Mouse (Mus musculus): ENCODE results near the gene Sv2c. TPM values are rescaled to one million over a fixed set of nuclear protein-coding genes. Genes with fewer than 3 reads are reported as not detected.

Gene Sv2c
- polyA plus RNA-seq, 1 experiment from 2014 or later, result 58.0 TPM

- Histone ChIP-seq H3K4me3 (ENCODE audit: low read depth, low read length) (no peak overlapping the region), H3K9ac (replicated peaks; ENCODE audit: low read depth, low read length) (no peak overlapping the region), H3K9me3 (ENCODE audit: control insufficient read depth, low read length) (no peaks in the 10 kb centered on the region), H3K4me1 (ENCODE audit: control insufficient read depth, insufficient read depth, low read length) (peaks cover 9% of the 10 kb centered on the region; the same call in 1 of the 2 replicates), H3K4me2 (ENCODE audit: low read depth, low read length) (0 out of 2 replicates have a peak overlapping the region, but pooled peaks have one; percentile 11), H3K27me3 (ENCODE audit: control insufficient read depth, insufficient read depth, low read length) (no peaks in the 10 kb centered on the region), H3K27ac (ENCODE audit: low read depth, low read length) (no peak overlapping the region), H3K36me3 (ENCODE audit: control insufficient read depth, insufficient read depth, low read length) (no peaks in the 10 kb centered on the region)
- ATAC-seq (ENCODE audit: low read depth), result peak; percentile 9; the same call in 1 of the 2 replicates
- 4% methylated on average over 14 of the region's 14 CpGs for WGBS
Observed at GRCm38 (mm10) chr13:95959651-95960476, 172.5 kb downstream of the Sv2c start.

DNA sequence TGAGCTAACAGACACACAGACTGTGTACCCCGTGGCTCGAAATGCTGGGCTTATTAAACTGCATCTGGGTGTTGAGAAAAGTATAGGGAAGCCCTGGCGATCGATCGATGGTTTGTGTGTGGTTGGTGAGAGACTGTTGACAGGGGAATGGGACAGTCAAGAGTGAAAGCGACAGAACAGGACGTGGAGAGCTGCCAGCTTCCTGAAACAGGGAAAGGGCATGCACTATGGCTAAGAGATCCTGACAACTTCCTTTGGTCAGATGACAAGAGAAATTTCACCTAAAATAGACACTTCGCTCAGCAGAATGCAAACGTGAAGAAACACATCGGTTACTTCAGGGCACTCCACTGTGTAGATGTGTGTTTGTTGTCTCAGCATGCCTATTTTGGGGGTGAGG, 175.2 kb downstream of the Sv2c start:
- 91% methylated on average over 10 of the region's 10 CpGs for WGBS
- H3K9ac ChIP-seq (replicated peaks; ENCODE audit: low read depth, low read length), result no peak overlapping the region
- peaks cover 11% of the 10 kb centered on the region; the same call in 1 of the 2 replicates for H3K4me1 ChIP-seq (ENCODE audit: control insufficient read depth, insufficient read depth, low read length)
- H3K36me3 ChIP-seq (ENCODE audit: control insufficient read depth, insufficient read depth, low read length), result no peaks in the 10 kb centered on the region
- ATAC-seq (ENCODE audit: low read depth), result no peak
- no peak overlapping the region for H3K4me3 ChIP-seq (ENCODE audit: low read depth, low read length)
- no peaks in the 10 kb centered on the region for H3K27me3 ChIP-seq (ENCODE audit: control insufficient read depth, insufficient read depth, low read length)
- no peak overlapping the region for H3K27ac ChIP-seq (ENCODE audit: low read depth, low read length)
- no peaks in the 10 kb centered on the region for H3K9me3 ChIP-seq (ENCODE audit: control insufficient read depth, low read length)
- H3K4me2 ChIP-seq (ENCODE audit: low read depth, low read length), result no peak overlapping the region

- ATAC-seq (ENCODE audit: low read depth), result no peak
- H3K36me3 ChIP-seq (ENCODE audit: control insufficient read depth, insufficient read depth, low read length), result no peaks in the 10 kb centered on the region
- no peaks in the 10 kb centered on the region for H3K27me3 ChIP-seq (ENCODE audit: control insufficient read depth, insufficient read depth, low read length)
- no peak overlapping the region for H3K4me2 ChIP-seq (ENCODE audit: low read depth, low read length)
- H3K9ac ChIP-seq (replicated peaks; ENCODE audit: low read depth, low read length), result no peak overlapping the region
- no peak overlapping the region for H3K27ac ChIP-seq (ENCODE audit: low read depth, low read length)
- H3K4me1 ChIP-seq (ENCODE audit: control insufficient read depth, insufficient read depth, low read length), result peaks cover 8% of the 10 kb centered on the region; the same call in 1 of the 2 replicates
- H3K9me3 ChIP-seq (ENCODE audit: control insufficient read depth, low read length), result no peaks in the 10 kb centered on the region
- WGBS, result 91% methylated on average over 2 of the region's 2 CpGs
- no peak overlapping the region for H3K4me3 ChIP-seq (ENCODE audit: low read depth, low read length)
Observed at GRCm38 (mm10) chr13:95956327-95956781, 176.0 kb downstream of the Sv2c start.

- no peak overlapping the region for H3K4me2 ChIP-seq (ENCODE audit: low read depth, low read length)
- no peak overlapping the region for H3K4me3 ChIP-seq (ENCODE audit: low read depth, low read length)
- H3K27ac ChIP-seq (ENCODE audit: low read depth, low read length), result no peak overlapping the region
- H3K9me3 ChIP-seq (ENCODE audit: control insufficient read depth, low read length), result no peaks in the 10 kb centered on the region
- peaks cover 6% of the 10 kb centered on the region; the same call in 1 of the 2 replicates for H3K4me1 ChIP-seq (ENCODE audit: control insufficient read depth, insufficient read depth, low read length)
- 80% methylated on average over 5 of the region's 5 CpGs for WGBS
- no peak for ATAC-seq (ENCODE audit: low read depth)
- no peaks in the 10 kb centered on the region for H3K36me3 ChIP-seq (ENCODE audit: control insufficient read depth, insufficient read depth, low read length)
- no peak overlapping the region for H3K9ac ChIP-seq (replicated peaks; ENCODE audit: low read depth, low read length)
- H3K27me3 ChIP-seq (ENCODE audit: control insufficient read depth, insufficient read depth, low read length), result no peaks in the 10 kb centered on the region
Observed at GRCm38 (mm10) chr13:95955204-95955603, 177.2 kb downstream of the Sv2c start.

DNA sequence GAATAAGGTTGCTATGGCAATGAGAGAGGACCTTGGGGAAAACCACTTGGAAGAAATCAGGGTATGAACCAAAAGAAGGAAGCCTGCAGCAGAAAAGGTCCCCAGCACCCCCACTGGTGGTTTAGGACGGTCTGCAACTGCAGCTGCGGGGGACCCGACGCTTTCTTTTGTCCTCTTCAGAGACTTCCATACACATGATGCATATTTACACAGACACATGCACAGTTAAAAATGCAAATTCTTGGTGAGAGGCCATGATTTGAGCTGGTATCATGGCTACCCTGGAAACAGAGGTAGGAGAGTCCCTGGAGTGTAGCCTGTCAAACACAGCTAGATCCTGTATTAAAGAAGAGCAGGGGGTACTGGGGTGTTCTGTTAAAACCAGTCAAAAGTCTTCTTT, 178.7 kb downstream of the Sv2c start:
- H3K4me1 ChIP-seq (ENCODE audit: control insufficient read depth, insufficient read depth, low read length), result peaks cover 3% of the 10 kb centered on the region; the same call in 1 of the 2 replicates
- no peak overlapping the region for H3K9ac ChIP-seq (replicated peaks; ENCODE audit: low read depth, low read length)
- WGBS, result 22% methylated on average over 4 of the region's 4 CpGs
- ATAC-seq (ENCODE audit: low read depth), result no peak
- no peak overlapping the region for H3K4me3 ChIP-seq (ENCODE audit: low read depth, low read length)
- no peaks in the 10 kb centered on the region for H3K36me3 ChIP-seq (ENCODE audit: control insufficient read depth, insufficient read depth, low read length)
- H3K27me3 ChIP-seq (ENCODE audit: control insufficient read depth, insufficient read depth, low read length), result no peaks in the 10 kb centered on the region
- no peak overlapping the region for H3K4me2 ChIP-seq (ENCODE audit: low read depth, low read length)
- peak overlapping the region; percentile 45; the same call in 1 of the 2 replicates for H3K27ac ChIP-seq (ENCODE audit: low read depth, low read length)
- no peaks in the 10 kb centered on the region for H3K9me3 ChIP-seq (ENCODE audit: control insufficient read depth, low read length)

GRCm38 (mm10) chr13:95952263-95952662, 180.1 kb downstream of the Sv2c start:
- no peaks in the 10 kb centered on the region for H3K27me3 ChIP-seq (ENCODE audit: control insufficient read depth, insufficient read depth, low read length)
- no peaks in the 10 kb centered on the region for H3K9me3 ChIP-seq (ENCODE audit: control insufficient read depth, low read length)
- H3K27ac ChIP-seq (ENCODE audit: low read depth, low read length), result no peak overlapping the region
- no peak overlapping the region for H3K9ac ChIP-seq (replicated peaks; ENCODE audit: low read depth, low read length)
- no peak overlapping the region for H3K4me2 ChIP-seq (ENCODE audit: low read depth, low read length)
- 80% methylated on average over 4 of the region's 4 CpGs for WGBS
- H3K4me1 ChIP-seq (ENCODE audit: control insufficient read depth, insufficient read depth, low read length), result peaks cover 3% of the 10 kb centered on the region; the same call in 1 of the 2 replicates
- ATAC-seq (ENCODE audit: low read depth), result no peak
- H3K4me3 ChIP-seq (ENCODE audit: low read depth, low read length), result no peak overlapping the region
- H3K36me3 ChIP-seq (ENCODE audit: control insufficient read depth, insufficient read depth, low read length), result no peaks in the 10 kb centered on the region

DNA sequence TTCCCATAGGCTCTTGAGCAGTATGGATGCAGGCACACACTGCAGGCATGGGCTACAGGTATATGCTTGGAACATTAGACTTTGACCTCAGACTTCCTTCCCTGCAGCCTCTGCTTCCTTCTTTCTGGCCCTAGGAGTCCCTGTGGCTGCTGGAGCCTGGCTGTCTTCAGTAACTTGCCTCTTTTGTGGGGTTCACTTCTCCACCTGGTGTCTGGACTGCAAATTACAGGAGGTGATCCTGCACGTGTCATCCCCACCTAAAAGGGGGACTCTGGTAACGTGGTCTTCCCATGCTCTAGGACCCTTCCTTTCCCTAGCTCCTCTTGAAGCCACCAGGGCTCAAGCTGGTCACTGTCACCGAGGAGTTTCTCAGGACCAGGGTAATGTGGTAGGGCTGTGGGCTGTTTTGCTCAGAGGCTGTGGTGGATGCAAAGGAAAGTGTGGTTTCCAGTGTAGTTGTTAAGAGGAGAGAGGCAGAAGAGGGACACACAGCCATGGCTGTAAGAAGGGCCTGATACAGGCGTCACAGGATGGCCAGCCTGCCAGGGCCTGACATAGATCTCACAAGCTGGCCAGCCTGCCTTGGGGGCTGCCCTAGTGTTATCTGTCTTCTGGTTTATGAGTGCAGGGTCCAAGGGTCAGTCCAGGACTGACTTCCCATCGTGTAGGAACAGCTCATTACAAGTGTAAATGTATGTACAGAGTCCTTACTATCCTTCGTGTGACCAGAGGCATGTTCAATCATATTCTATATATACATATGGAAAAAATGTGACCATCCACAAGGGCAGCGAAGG, 181.1 kb downstream of the Sv2c start:
- H3K4me2 ChIP-seq (ENCODE audit: low read depth, low read length), result no peak overlapping the region
- no peak overlapping the region for H3K9ac ChIP-seq (replicated peaks; ENCODE audit: low read depth, low read length)
- H3K27ac ChIP-seq (ENCODE audit: low read depth, low read length), result no peak overlapping the region
- H3K9me3 ChIP-seq (ENCODE audit: control insufficient read depth, low read length), result no peaks in the 10 kb centered on the region
- H3K4me3 ChIP-seq (ENCODE audit: low read depth, low read length), result no peak overlapping the region
- WGBS, result 65% methylated on average over 7 of the region's 7 CpGs
- no peaks in the 10 kb centered on the region for H3K36me3 ChIP-seq (ENCODE audit: control insufficient read depth, insufficient read depth, low read length)
- no peaks in the 10 kb centered on the region for H3K27me3 ChIP-seq (ENCODE audit: control insufficient read depth, insufficient read depth, low read length)
- peaks cover 3% of the 10 kb centered on the region; the same call in 1 of the 2 replicates for H3K4me1 ChIP-seq (ENCODE audit: control insufficient read depth, insufficient read depth, low read length)
- ATAC-seq (ENCODE audit: low read depth), result peak; percentile 39; the same call in 1 of the 2 replicates

DNA sequence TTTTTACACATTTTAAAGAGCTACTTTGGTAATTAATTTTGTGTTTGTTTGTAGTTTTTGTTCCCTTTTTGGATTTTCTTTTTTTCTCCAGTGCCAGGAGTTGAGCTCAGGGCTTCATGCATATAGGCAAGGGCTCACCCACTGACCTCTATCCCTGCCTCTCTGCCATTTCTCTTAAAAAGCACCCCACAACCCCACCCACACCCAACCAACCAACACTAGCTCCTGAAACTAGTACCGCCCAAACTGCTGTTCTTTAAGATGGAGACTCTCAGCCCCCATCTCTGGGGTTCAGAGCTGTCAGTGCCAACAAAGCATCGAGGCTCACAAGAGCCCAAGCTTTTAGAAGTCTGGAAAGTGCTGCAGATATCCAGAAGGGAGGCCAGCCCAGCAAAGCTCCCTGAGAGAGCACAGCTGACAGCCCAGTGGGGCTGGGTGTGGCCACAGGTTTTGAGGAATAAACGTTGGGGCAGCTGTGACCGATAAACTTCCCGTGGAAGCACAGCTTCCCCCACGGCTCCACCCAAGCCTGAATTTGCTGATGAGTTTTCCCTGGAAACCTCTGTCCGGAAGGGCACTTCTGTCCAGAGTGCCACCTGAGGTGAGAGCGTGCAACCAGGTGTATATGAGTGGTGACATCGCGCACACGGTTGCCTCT, 181.8 kb downstream of the Sv2c start:
- H3K9me3 ChIP-seq (ENCODE audit: control insufficient read depth, low read length), result no peaks in the 10 kb centered on the region
- H3K36me3 ChIP-seq (ENCODE audit: control insufficient read depth, insufficient read depth, low read length), result no peaks in the 10 kb centered on the region
- H3K9ac ChIP-seq (replicated peaks; ENCODE audit: low read depth, low read length), result no peak overlapping the region
- no peaks in the 10 kb centered on the region for H3K27me3 ChIP-seq (ENCODE audit: control insufficient read depth, insufficient read depth, low read length)
- H3K4me2 ChIP-seq (ENCODE audit: low read depth, low read length), result no peak overlapping the region
- peaks cover 3% of the 10 kb centered on the region; the same call in 1 of the 2 replicates for H3K4me1 ChIP-seq (ENCODE audit: control insufficient read depth, insufficient read depth, low read length)
- WGBS, result 89% methylated on average over 11 of the region's 11 CpGs
- ATAC-seq (ENCODE audit: low read depth), result no peak
- H3K4me3 ChIP-seq (ENCODE audit: low read depth, low read length), result no peak overlapping the region
- H3K27ac ChIP-seq (ENCODE audit: low read depth, low read length), result no peak overlapping the region

Data from neural tube, embryonic 14.5 days (tissue).